Mouse (Mus musculus): ENCODE results near the gene Hfe. TPM values are rescaled to one million over a fixed set of nuclear protein-coding genes. Genes with fewer than 3 reads are reported as not detected.
"Not testable (repeated sequence)": the region's sequence is repeated elsewhere in the genome, so short reads cannot be mapped to it uniquely, and the experiment has no call there.

Hfe gene
- polyA plus RNA-seq, 1 experiment from 2014 or later, result 16.8 TPM

DNA sequence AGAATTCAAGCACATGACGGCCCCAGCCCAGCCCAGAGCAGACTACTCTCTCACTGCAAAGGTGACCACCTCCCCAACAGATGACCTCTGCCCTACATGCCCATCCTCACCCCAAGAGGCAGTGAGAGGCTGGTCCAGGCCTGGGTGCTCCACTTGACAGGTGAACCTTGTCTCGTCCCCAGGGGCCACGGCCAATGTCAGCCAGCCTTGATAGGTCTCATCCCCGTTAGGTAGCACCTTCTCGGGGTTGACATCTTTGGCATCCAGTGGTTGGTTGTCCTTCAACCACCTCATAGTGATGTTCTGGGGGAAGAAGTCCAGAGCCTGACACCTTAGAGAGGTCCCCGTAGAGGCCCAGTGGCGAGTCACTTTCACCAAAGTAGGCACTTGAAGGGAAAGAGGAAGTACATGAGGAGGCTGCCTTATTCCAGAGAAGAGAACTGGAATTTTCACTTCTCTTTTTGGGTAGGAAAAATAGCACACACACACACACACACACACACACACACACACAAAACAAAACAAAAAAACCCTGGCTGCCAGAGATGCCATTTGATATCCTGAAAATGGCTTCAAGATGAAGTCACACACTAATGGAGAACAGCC lies 4.8 kb downstream of the Hfe start:
- DNase-seq (ENCODE audit: low spot score), result no peak
- Histone ChIP-seq H3K9ac (ENCODE audit: low read depth, low read length) (no peak overlapping the region), H3K9me3 (replicated peaks; ENCODE audit: low read length) (no peaks in the 10 kb centered on the region), H3K36me3 (ENCODE audit: insufficient read depth, low read length) (no peaks in the 10 kb centered on the region), H3K27ac (no peak overlapping the region), H3K27me3 (ENCODE audit: insufficient read depth, low read length) (no peaks in the 10 kb centered on the region), H3K4me3 (replicated peaks; ENCODE audit: low read depth, low read length) (no peak overlapping the region), H3K4me1 (replicated peaks; ENCODE audit: insufficient read depth, low read length) (no peaks in the 10 kb centered on the region), H3K4me2 (ENCODE audit: low read length) (no peak overlapping the region)
- ATAC-seq (replicated peaks; ENCODE audit: low FRiP score, low read depth), result no peak
- TF ChIP-seq CTCF (IDR thresholded peaks at IDR 0.05; ENCODE audit: low read depth), result no peak
- WGBS, result 88% methylated on average over 7 of the region's 7 CpGs

DNA sequence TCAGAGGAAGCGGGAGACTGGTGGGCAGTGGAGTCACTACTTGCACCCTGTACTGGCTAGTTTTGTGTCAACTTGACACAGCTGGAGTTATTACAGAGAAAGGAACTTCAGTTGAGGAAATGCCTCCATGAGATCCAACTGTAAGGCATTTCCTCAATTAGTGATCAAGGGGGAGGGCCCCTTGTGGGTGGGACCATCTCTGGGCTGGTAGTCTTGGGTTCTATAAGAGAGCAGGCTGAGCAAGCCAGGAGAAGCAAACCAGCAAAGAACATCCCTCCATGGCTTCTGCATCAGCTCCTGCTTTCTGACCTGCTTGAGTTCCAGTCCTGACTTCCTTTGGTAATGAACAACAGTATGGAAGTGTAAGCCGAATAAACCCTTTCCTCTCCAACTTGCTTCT lies 7.9 kb downstream of the Hfe start:
- H3K36me3 ChIP-seq (ENCODE audit: insufficient read depth, low read length); H3K27ac ChIP-seq; H3K9me3 ChIP-seq (replicated peaks; ENCODE audit: low read length); ATAC-seq (replicated peaks; ENCODE audit: low FRiP score, low read depth); H3K4me2 ChIP-seq (ENCODE audit: low read length); DNase-seq (ENCODE audit: low spot score); H3K4me3 ChIP-seq (replicated peaks; ENCODE audit: low read depth, low read length); H3K9ac ChIP-seq (ENCODE audit: low read depth, low read length); H3K27me3 ChIP-seq (ENCODE audit: insufficient read depth, low read length); H3K4me1 ChIP-seq (replicated peaks; ENCODE audit: insufficient read depth, low read length): not testable (repeated sequence)
- 57% methylated on average over 2 of the region's 2 CpGs for WGBS

DNA sequence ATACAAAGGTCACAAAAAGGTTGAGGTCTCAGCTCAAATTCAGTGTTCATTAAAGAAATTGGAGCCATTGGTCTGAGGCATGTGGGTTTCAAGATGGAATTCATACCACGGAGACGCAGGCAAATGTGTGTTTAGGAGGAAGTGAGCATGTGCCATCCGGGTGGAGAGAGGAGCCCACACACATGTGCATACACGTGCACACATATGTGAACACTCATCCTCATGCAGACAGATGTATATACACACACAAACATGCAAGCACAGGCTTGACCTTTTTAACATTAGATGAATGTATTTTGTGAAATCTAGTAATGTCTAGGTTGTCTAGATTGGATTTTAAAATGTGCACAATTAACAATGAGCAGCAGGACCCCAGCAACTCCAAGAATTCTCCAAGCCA lies 8.4 kb downstream of the Hfe start:
- Histone ChIP-seq H3K9me3 (replicated peaks; ENCODE audit: low read length) (no peaks in the 10 kb centered on the region), H3K4me1 (replicated peaks; ENCODE audit: insufficient read depth, low read length) (no peaks in the 10 kb centered on the region), H3K4me2 (ENCODE audit: low read length) (no peak overlapping the region), H3K9ac (ENCODE audit: low read depth, low read length) (no peak overlapping the region), H3K36me3 (ENCODE audit: insufficient read depth, low read length) (no peaks in the 10 kb centered on the region), H3K27me3 (ENCODE audit: insufficient read depth, low read length) (no peaks in the 10 kb centered on the region), H3K27ac (no peak overlapping the region), H3K4me3 (replicated peaks; ENCODE audit: low read depth, low read length) (no peak overlapping the region)
- no peak for DNase-seq (ENCODE audit: low spot score)
- 80% methylated on average over 4 of the region's 4 CpGs for WGBS
- no peak for ATAC-seq (replicated peaks; ENCODE audit: low FRiP score, low read depth)
- no peak for TF ChIP-seq CTCF (IDR thresholded peaks at IDR 0.05; ENCODE audit: low read depth)

DNA sequence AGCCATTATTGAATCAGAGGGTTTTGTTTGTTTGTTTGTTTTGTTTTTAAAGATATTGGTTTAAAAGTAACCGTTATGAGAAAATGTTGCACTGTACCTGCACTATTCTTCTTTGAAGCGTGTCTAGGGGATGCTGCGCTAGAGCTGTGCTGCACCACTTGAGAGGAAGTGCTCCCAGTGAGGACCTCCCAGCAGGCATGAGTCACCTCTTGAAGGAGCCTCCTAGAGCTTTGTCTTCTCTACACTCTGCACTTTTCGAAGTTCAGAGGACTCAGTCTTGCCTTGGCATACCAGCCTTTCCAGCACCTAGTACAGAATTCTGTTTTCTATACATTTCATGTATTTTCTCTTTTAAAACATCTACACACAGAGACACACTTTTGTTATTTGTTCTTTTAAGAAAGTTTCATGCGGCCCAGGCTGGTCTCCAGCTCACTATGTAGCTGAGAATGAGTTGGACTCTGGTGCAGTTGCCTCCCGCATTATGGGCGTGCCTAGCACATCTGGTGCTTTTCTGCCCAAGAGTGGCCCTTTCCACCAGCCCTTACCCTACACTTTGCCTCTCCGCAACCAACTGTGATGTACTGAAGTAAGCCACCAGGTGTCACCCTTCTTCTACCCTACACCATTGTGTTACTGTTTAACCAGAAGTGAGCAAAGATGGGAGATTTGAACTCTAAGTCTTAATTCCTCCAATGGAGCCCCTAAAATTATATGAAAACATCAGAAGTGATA lies 9.7 kb downstream of the Hfe start:
- no peaks in the 10 kb centered on the region for H3K27me3 ChIP-seq (ENCODE audit: insufficient read depth, low read length)
- no peak overlapping the region for H3K27ac ChIP-seq
- H3K9ac ChIP-seq (ENCODE audit: low read depth, low read length), result no peak overlapping the region
- H3K36me3 ChIP-seq (ENCODE audit: insufficient read depth, low read length), result no peaks in the 10 kb centered on the region
- no peak overlapping the region for H3K4me2 ChIP-seq (ENCODE audit: low read length)
- H3K4me1 ChIP-seq (replicated peaks; ENCODE audit: insufficient read depth, low read length), result no peaks in the 10 kb centered on the region
- ATAC-seq (replicated peaks; ENCODE audit: low FRiP score, low read depth), result peak; percentile 69
- 27% methylated on average over 8 of the region's 8 CpGs for WGBS
- no peaks in the 10 kb centered on the region for H3K9me3 ChIP-seq (replicated peaks; ENCODE audit: low read length)
- peak; percentile 94 for DNase-seq (ENCODE audit: low spot score)
- TF ChIP-seq CTCF (IDR thresholded peaks at IDR 0.05; ENCODE audit: low read depth), result peak; percentile 89
- no peak overlapping the region for H3K4me3 ChIP-seq (replicated peaks; ENCODE audit: low read depth, low read length)

DNA sequence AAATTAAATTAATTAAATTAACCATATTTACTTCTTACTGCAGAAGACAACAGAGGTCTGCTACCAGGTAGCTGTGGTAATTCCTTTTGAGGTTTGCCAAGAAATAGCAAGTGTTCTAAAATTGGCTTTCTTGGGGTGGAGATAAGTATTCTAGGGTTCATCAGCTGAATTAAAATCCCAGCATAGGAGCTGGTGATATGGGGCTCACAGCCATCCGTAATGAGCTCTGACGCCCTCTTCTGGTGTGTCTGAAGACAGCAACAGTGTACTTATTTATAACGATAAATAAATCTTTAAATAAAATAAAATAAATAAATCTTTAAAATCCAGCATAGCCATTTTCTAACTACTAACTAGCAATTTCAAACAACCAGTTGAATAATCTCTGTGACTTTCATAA lies 10.9 kb downstream of the Hfe start:
- ATAC-seq (replicated peaks; ENCODE audit: low FRiP score, low read depth) (no peak), DNase-seq (ENCODE audit: low spot score) (no peak)
- no peak overlapping the region for H3K4me3 ChIP-seq (replicated peaks; ENCODE audit: low read depth, low read length)
- H3K27me3 ChIP-seq (ENCODE audit: insufficient read depth, low read length), result no peaks in the 10 kb centered on the region
- H3K27ac ChIP-seq, result no peak overlapping the region
- WGBS, result 72% methylated on average over 3 of the region's 3 CpGs
- no peaks in the 10 kb centered on the region for H3K36me3 ChIP-seq (ENCODE audit: insufficient read depth, low read length)
- H3K4me2 ChIP-seq (ENCODE audit: low read length), result no peak overlapping the region
- H3K9ac ChIP-seq (ENCODE audit: low read depth, low read length), result no peak overlapping the region
- no peaks in the 10 kb centered on the region for H3K9me3 ChIP-seq (replicated peaks; ENCODE audit: low read length)
- TF ChIP-seq CTCF (IDR thresholded peaks at IDR 0.05; ENCODE audit: low read depth), result no peak
- no peaks in the 10 kb centered on the region for H3K4me1 ChIP-seq (replicated peaks; ENCODE audit: insufficient read depth, low read length)

DNA sequence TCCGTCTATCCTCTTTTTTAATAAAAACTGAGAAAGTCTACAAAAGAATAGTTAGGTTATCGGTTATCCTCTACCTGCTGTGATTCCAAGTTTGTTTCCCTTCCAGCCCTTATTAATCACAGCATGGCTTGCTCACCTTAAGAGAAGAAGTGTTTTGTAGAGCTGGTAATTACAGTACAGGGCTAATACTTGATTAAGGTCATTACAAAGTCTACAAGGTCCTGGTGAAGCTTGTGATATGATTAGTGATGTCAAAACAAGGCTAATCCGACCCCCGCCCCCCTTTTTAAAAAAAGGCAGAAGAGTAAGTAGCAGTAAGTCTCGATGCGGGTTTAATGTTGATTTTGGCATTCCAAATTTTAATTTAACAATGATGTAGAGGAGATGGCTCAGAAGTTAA lies 11.7 kb downstream of the Hfe start:
- no peaks in the 10 kb centered on the region for H3K36me3 ChIP-seq (ENCODE audit: insufficient read depth, low read length)
- peak overlapping the region; percentile 71; the same call in 1 of the 2 replicates for H3K27ac ChIP-seq
- ATAC-seq (replicated peaks; ENCODE audit: low FRiP score, low read depth) (no peak), DNase-seq (ENCODE audit: low spot score) (no peak)
- no peaks in the 10 kb centered on the region for H3K4me1 ChIP-seq (replicated peaks; ENCODE audit: insufficient read depth, low read length)
- no peak overlapping the region for H3K4me3 ChIP-seq (replicated peaks; ENCODE audit: low read depth, low read length)
- 64% methylated on average over 6 of the region's 6 CpGs for WGBS
- H3K9ac ChIP-seq (ENCODE audit: low read depth, low read length), result no peak overlapping the region
- peak overlapping the region; percentile 41 for H3K4me2 ChIP-seq (ENCODE audit: low read length)
- no peaks in the 10 kb centered on the region for H3K27me3 ChIP-seq (ENCODE audit: insufficient read depth, low read length)
- no peaks in the 10 kb centered on the region for H3K9me3 ChIP-seq (replicated peaks; ENCODE audit: low read length)
- TF ChIP-seq CTCF (IDR thresholded peaks at IDR 0.05; ENCODE audit: low read depth), result no peak
